Mouse (Mus musculus) midbrain, postnatal 0 days (tissue): ENCODE measurements at regions not wholly inside any gene's neighbourhood (a gene's known extent, or its start where the extent isn't known, plus 50 kb on each side); places are given as distances from the start of the nearest gene placed in this dataset.

Experiments used
- ATAC-seq: fragments of 200-750 bp; cut with Nextera tagmentation; 2 replicates; pipeline ENCODE4 v1.8.0; 2017; ENCODE audit warnings: moderate number of reproducible peaks, mild to moderate bottlenecking, moderate TSS enrichment, moderate library complexity; ENCODE audit not compliant: low FRiP score
- DNase-seq: peaks from one replicate; pipeline ENCODE4 v3.0.0-alpha.2; 2015; ENCODE audit warnings: low spot score
- H3K27ac ChIP-seq: fragments of 300-500 bp; sonication (generic); 2 replicates; pipeline ENCODE4 v1.5.1; 2014; ENCODE audit warnings: low read depth, mild to moderate bottlenecking, low read length, mixed read lengths
- H3K27me3 ChIP-seq: fragments of 300-500 bp; sonication (generic); 2 replicates; pipeline ENCODE4 v1.6.1; 2014; ENCODE audit warnings: low read length, control low read depth, mixed read lengths; ENCODE audit not compliant: insufficient read depth
- H3K36me3 ChIP-seq: fragments of 300-500 bp; sonication (generic); 2 replicates; pipeline ENCODE4 v1.6.1; 2014; ENCODE audit warnings: low read length, control low read depth, mixed read lengths; ENCODE audit not compliant: insufficient read depth
- H3K4me1 ChIP-seq: fragments of 300-500 bp; sonication (generic); 2 replicates; pipeline ENCODE4 v1.6.1; 2014; ENCODE audit warnings: mild to moderate bottlenecking, control low read depth, antibody characterized with exemption, low read length, mixed read lengths; ENCODE audit not compliant: insufficient read depth
- H3K4me2 ChIP-seq: fragments of 300-500 bp; sonication (generic); 2 replicates; pipeline ENCODE4 v1.6.1; 2014; ENCODE audit warnings: low read depth, mild to moderate bottlenecking, low read length, mixed read lengths; ENCODE audit not compliant: poor library complexity, severe bottlenecking
- H3K4me3 ChIP-seq: fragments of 300-500 bp; sonication (generic); 2 replicates; pipeline ENCODE4 v1.5.1; 2014; ENCODE audit warnings: low read depth, mild to moderate bottlenecking, low read length, moderate library complexity
- H3K9ac ChIP-seq: fragments of 300-500 bp; sonication (generic); replicated peaks from 2 replicates; pipeline ENCODE4 v1.6.1; 2014; ENCODE audit warnings: mild to moderate bottlenecking, low read length, moderate library complexity, mixed read lengths; ENCODE audit not compliant: poor library complexity, severe bottlenecking
- H3K9me3 ChIP-seq: fragments of 300-500 bp; sonication (generic); 2 replicates; pipeline ENCODE4 v1.6.1; 2016; ENCODE audit warnings: low read length, control low read depth
- CTCF ChIP-seq: IDR thresholded peaks from 2 replicates; pipeline ENCODE4 v1.5.1; 2016; ENCODE audit warnings: antibody characterized with exemption, mild to moderate bottlenecking
- WGBS: fragments of 180-500 bp; shearing (Covaris S2); extraction: QIAGEN DNeasy Blood & Tissue Kit; methylation state at CpG from one replicate; pipeline ENCODE4 v1.1.7; 2014; 5-methylcytosine and 5-hydroxymethylcytosine counted together

GRCm38 (mm10) chr7:64082201-64082600 lies 71.4 kb upstream of the Trpm1 start:
- 88% methylated on average over 3 of the region's 3 CpGs for WGBS
- H3K9me3 ChIP-seq, result no peaks in the 10 kb centered on the region
- H3K36me3 ChIP-seq, result no peaks in the 10 kb centered on the region
- H3K4me1 ChIP-seq, result no peaks in the 10 kb centered on the region
- H3K4me3 ChIP-seq, result no peak overlapping the region
- TF ChIP-seq CTCF, result no peak
- DNase-seq, result no peak
- H3K9ac ChIP-seq, result no peak overlapping the region
- no peak overlapping the region for H3K27ac ChIP-seq
- no peak overlapping the region for H3K4me2 ChIP-seq
- H3K27me3 ChIP-seq, result no peaks in the 10 kb centered on the region
- no peak for ATAC-seq

- 70% methylated on average over 2 of the region's 2 CpGs for WGBS
- Histone ChIP-seq H3K4me3 (no peak overlapping the region), H3K9ac (no peak overlapping the region), H3K4me1 (no peaks in the 10 kb centered on the region), H3K36me3 (no peaks in the 10 kb centered on the region), H3K27ac (no peak overlapping the region), H3K9me3 (no peaks in the 10 kb centered on the region), H3K27me3 (no peaks in the 10 kb centered on the region), H3K4me2 (no peak overlapping the region)
- DNase-seq, result no peak
- no peak for TF ChIP-seq CTCF
- ATAC-seq, result no peak
These were observed 72.0 kb upstream of the Trpm1 start for GRCm38 (mm10) chr7:64081618-64082017.

DNA sequence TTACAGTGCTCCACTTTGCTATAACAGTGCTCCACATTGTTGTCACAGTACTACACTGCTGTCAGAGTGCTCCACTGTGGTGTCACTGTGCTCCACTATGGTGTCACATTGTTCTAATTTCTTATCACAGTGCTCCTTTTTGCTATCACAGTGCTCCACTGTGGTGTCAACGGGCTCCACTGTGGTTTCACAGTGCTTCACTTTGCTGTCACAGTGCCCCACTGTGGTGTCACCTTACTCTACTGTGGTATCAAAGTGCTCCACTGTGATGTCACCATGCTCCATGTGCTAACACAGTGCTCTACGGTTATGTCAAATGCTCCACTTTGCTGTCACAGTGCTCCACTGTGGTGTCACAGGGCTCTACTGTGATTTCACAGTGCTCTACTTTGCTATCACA lies 72.6 kb upstream of the Trpm1 start:
- Histone ChIP-seq H3K27ac (no peak overlapping the region), H3K9ac (no peak overlapping the region), H3K27me3 (no peaks in the 10 kb centered on the region), H3K4me2 (no peak overlapping the region), H3K4me3 (no peak overlapping the region), H3K36me3 (no peaks in the 10 kb centered on the region), H3K4me1 (no peaks in the 10 kb centered on the region), H3K9me3 (no peaks in the 10 kb centered on the region)
- 90% methylated on average over 2 of the region's 2 CpGs for WGBS
- no peak for DNase-seq
- no peak for TF ChIP-seq CTCF
- ATAC-seq, result no peak

DNA sequence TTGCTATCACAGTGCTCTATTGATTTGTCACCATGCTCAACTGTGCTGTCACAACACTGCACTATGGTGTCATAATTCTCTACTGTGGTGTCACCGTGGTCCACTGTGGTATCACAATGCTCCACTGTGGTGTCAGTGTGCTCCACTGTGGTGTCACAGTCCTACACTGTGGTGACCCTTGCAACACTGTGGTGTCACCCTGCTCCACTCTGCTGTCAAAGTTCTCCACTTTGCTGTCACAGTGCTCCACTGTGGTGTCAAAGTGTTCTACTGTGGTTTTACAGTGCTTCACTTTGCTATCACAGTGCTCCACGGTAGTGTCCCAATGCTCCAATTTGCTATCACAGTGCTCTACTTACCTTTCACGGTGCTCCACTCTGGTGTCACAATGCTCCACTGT lies 74.3 kb upstream of the Trpm1 start:
- Histone ChIP-seq H3K4me1 (no peaks in the 10 kb centered on the region), H3K9me3 (no peaks in the 10 kb centered on the region), H3K27ac (no peak overlapping the region), H3K36me3 (no peaks in the 10 kb centered on the region), H3K27me3 (no peaks in the 10 kb centered on the region), H3K4me3 (no peak overlapping the region), H3K9ac (no peak overlapping the region), H3K4me2 (no peak overlapping the region)
- DNase-seq, result no peak
- 89% methylated on average over 3 of the region's 3 CpGs for WGBS
- no peak for TF ChIP-seq CTCF
- ATAC-seq, result no peak

- H3K4me1 ChIP-seq, result no peaks in the 10 kb centered on the region
- H3K9ac ChIP-seq, result no peak overlapping the region
- no peaks in the 10 kb centered on the region for H3K9me3 ChIP-seq
- H3K4me3 ChIP-seq, result no peak overlapping the region
- no peak for ATAC-seq
- DNase-seq, result no peak
- H3K36me3 ChIP-seq, result no peaks in the 10 kb centered on the region
- 86% methylated on average over 1 of the region's 1 CpGs for WGBS
- no peaks in the 10 kb centered on the region for H3K27me3 ChIP-seq
- no peak overlapping the region for H3K27ac ChIP-seq
- no peak overlapping the region for H3K4me2 ChIP-seq
- TF ChIP-seq CTCF, result no peak
These were observed 75.0 kb upstream of the Trpm1 start for GRCm38 (mm10) chr7:64078646-64079045.

DNA sequence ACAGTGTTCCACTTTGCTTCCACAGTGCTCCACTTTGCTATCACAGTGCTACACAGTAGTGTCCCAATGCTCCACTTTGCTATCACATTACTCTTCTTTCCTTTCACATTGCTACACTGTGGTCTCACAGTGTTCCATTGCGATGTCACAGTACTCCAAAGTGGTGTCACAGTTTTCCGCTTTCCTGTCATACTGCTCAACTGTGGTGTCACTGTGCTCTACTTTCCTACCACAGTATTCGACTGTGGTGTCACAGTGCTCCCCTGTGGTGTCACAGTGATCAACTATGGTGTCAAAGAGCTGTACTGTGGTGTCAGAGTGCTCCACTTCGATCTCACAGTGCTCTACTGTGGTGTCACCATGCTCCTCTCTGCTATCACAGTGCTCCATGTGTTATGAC lies 76.1 kb upstream of the Trpm1 start:
- no peak; the same call in 1 of the 2 replicates for TF ChIP-seq CTCF
- Histone ChIP-seq H3K4me2 (no peak overlapping the region), H3K27me3 (no peaks in the 10 kb centered on the region), H3K4me1 (no peaks in the 10 kb centered on the region), H3K9me3 (peaks cover 4% of the 10 kb centered on the region; the same call in 1 of the 2 replicates), H3K4me3 (no peak overlapping the region), H3K27ac (no peak overlapping the region), H3K9ac (no peak overlapping the region), H3K36me3 (no peaks in the 10 kb centered on the region)
- WGBS, result 82% methylated on average over 4 of the region's 4 CpGs
- ATAC-seq, result no peak
- DNase-seq, result no peak
